Mouse (Mus musculus) monocyte, adult 5-6 weeks (primary cell): ENCODE results near the gene Mogat1. TPM values are rescaled to one million over a fixed set of nuclear protein-coding genes. Genes with fewer than 3 reads are reported as not detected.
"Not testable (repeated sequence)": the region's sequence is repeated elsewhere in the genome, so short reads cannot be mapped to it uniquely, and the experiment has no call there.

Experiments
- ATAC-seq: fragments of 153-309, 156-312 bp; replicated peaks from 2 replicates; pipeline ENCODE4 v1.8.0; 2017; ENCODE audit warnings: mild to moderate bottlenecking; ENCODE audit not compliant: low TSS enrichment, insufficient number of reproducible peaks, severe bottlenecking, poor library complexity, low FRiP score
- total RNA-seq: library from RNA; stranded (forward); fragments of 200-1000, 200-491, 200-594 nt; gene quantifications from 3 replicates; pipeline ENCODE4 v1.2.3, GENCODE M21; 2017

Mogat1 gene
- not detected in 3 replicates for total RNA-seq

DNA sequence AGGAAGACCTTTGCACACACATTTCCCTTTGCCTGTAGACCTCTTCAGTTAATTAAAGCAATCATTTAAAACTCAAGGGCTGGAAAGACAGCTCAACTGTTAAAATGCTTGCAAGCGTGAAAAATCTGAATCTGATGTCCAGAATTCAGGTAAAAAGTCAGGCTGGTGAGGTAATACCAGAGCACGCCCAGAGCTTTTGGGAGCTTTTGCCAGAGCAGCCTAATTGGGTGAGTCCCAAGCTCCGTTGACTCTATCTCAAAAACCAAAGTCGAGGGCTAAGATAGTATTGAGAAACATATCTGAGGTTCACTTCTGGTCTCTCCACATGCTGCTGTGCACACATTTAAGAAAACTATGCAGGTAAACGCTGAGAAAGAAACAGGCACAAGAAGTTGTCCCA, at the start of gene Mogat1:
Gene Mogat1, plus strand, starts transcription at position 130 of the 400 bp plus-strand sequence.
- no peak for ATAC-seq

DNA sequence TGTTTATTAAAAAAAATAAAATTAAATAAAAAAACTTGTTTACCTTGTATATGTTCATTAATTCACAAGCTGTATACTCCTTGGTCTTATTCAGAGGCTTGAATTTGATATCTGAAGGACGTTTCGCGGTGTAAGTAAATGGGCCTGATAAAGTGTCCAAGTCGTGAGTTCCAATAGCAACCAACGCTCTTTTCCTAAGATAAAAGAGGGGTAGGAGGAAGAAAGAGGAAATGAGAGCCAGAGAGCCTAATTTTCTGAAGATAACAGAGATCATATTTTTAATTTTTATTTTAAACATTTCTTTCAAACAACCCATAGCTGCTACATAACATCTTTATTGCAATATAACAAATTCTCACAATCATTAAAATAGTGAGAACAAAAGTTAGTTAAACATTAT, 38.4 kb upstream of the Mogat1 start:
- ATAC-seq = no peak

- ATAC-seq = no peak
Measured at GRCm38 (mm10) chr1:78483430-78483829, 27.4 kb upstream of the Mogat1 start.

- no peak for ATAC-seq
Measured at GRCm38 (mm10) chr1:78484361-78484760, 26.4 kb upstream of the Mogat1 start.

DNA sequence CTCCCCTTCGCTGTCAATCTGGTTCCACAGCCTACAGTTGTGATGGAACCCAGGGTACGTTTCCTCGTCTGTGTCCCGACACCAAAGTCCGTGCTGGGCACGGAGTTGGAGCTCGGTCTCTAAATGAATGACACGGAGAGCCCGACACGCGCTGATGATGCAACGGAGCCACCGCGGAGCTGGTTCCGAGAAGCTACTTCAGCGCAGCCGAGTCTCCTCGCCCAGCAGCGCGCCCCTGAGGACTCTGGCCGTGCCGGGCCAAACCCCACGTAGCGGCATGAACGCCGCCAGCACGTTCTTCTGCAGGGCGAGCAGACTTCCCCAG, 22.4 kb upstream of the Mogat1 start:
- peak; percentile 16; the same call in 1 of the 2 replicates for ATAC-seq

DNA sequence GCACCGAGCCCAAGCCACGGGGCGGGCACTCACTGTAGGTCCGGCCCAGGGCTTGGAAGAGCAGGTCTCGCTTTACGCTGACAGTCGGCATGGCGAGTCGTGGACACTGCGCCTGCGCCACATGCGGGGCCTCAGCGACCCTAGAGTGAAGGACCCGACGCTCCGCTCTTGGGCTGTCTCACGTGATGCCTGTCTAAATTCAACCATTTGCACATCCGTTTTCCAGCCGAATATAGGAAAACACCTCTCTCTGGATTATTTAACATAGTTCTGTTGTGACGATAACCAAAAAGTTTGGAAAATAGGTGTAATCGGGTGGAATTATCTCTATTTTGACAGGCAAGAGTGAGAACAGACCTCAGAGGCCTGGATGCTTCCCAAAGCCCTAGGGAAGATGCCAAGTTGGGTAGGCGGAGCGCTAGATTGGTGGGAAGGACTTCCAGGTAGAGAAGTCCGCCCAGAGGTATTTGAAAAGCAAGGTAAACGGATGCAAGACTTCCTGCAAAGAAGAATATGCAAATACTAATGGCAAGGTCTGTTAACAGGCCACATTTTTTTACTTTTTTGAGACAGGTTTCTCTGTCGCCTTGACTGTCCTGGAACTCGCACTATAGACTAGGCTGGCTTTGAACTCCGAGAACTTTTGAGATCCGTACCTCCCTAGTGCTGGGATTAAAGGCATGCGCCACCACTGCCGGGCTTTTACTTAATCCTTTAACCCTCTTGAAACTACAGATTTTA, 21.9 kb upstream of the Mogat1 start, which contains the start of gene Farsb:
Gene Farsb, minus strand, starts transcription at position 146 of the 741 bp plus-strand sequence.
- peak; percentile 84 for ATAC-seq

- ATAC-seq = peak; percentile 27; the same call in 1 of the 2 replicates
Measured at GRCm38 (mm10) chr1:78490143-78490542, 20.6 kb upstream of the Mogat1 start.

DNA sequence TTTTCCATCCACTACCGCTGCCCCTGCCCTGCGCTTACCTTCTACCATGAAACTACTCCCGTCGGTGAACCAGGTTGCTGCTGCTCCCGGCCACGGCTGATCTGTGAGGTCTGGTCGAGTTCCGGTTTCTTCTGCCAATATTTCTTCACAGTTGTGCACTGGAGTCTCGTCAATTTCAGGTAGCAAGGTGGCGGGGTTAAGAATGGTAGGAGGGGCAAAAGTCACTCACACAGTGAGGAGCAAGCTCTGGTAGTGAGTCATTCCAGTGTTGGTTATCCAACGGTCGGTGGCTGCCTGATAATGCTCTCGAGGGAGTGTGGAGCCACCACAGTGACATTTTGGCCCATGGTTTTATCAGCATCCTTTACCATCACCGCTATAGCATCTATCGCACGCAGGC, 9.8 kb upstream of the Mogat1 start:
- no peak for ATAC-seq

DNA sequence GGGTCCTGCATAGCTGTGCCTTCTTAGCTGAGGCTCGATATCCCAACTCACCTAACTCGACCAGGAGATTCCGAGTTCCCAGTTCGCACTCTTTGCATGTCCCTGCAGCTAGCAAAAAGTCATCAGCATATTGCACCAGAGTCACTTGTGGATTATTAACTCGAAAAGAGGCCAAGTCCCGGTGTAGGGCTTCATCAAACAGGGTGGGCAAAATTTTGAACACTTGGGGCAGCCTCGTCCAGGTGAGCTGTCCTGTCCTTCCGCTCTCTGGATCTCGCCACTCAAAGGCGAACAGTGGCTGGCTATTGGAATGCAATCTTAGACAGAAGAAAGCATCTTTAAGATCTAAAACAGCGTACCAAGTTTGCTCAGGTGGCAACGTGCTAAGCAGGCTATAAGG, 8.9 kb upstream of the Mogat1 start:
- not testable (repeated sequence) for ATAC-seq

DNA sequence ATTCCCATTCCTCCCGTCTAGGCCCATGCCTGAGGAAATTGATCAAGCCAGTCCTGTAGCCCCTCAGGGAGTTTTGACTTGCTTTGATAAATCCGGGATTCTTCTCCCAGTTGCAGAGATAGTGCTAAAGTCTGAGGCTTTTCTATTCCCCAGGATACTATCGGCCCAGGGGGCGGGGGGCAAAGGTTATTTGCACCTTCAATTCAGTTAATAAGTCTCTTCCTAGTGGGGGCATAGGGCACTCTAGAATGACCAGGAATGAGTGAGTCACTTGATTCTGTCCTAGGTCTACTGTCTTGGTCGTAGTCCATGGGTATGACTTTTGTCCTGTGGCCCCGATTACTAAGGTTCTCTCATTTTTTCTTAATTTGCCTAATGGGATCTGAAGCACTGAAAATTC, 8.3 kb upstream of the Mogat1 start:
- ATAC-seq = no peak

DNA sequence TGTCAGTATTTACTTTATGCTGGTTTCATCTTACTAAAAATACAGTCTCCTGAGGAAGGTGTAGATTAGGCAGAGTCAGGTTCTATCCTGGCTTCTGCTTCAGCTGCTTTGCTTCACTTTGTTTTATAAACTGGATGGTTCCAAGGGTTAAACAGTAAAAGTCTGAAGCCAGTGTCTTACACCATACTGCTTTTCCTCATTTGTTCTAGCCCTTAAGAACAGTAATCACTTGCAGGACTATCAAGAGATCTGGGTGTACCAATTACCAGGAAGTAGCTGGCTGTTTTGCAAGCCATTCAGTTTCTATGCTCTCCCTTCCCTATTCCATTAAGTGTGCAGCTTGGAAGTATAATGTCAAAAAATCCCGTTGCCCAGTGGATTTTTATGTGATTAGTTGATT, 3.7 kb upstream of the Mogat1 start:
- no peak for ATAC-seq

- no peak for ATAC-seq
Measured at GRCm38 (mm10) chr1:78511621-78512160, 900 bp downstream of the Mogat1 start, which contains the start of gene BC035947. Gene BC035947 (minus strand): TSS chr1:78512158.

- no peak for ATAC-seq
Measured at GRCm38 (mm10) chr1:78512756-78513155, 2.0 kb downstream of the Mogat1 start.

DNA sequence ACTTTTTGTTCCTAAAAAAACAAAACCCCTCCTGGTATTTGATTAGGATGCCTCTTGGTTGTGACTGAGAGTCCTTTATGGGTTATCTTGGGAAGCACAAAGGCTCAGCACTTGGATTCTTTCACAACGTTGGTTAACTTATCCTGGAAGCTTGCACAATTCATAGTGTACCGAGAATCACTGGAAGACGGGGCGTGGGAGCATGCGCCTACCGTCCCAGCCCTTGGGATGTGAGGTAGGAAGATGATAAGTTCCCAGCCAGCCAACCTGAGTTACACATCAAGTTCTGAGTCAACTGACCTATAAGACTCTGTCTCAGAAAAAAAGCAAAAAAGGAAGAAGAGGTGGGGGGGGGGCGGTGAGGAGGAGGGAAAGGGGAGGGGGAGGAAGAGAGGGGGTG, 8.1 kb downstream of the Mogat1 start:
- no peak for ATAC-seq

GRCm38 (mm10) chr1:78525189-78525886, 14.5 kb downstream of the Mogat1 start:
- ATAC-seq = no peak

DNA sequence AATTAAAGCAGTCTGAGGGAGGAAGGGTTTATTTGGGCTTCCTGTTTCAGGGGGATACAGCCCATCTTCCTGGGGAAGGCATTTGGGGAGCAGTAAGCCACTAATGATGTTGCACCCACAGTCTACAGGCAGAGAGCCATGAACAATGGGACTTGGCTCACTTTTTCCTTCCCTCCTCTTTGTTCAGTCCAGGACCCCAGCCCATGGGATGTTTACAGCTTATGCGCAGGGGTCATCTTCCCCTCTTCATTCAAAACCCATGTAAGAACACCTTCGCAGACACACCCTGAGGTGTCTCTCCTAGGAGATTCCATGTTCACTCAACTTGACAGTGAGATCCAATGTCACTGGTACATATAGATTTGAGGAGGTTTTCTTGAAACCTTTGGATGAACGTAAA, 17.6 kb downstream of the Mogat1 start:
- ATAC-seq = no peak

DNA sequence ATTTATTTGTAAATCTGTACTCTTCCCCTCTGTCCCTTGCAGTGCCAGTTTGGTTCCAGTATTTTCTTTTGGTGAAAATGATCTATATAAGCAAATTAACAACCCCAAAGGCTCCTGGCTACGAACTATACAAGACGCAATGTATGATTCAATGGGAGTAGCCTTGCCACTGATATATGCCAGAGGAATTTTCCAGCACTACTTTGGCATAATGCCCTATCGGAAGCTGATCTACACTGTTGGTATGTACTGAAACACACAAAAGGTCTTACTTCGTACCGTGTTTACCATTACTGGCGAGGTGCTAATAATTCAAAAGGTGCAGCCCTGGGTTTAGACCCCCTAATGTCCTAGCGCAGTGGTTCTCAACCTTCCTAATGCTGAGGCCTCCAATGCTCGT, 18.2 kb downstream of the Mogat1 start:
- ATAC-seq = no peak

DNA sequence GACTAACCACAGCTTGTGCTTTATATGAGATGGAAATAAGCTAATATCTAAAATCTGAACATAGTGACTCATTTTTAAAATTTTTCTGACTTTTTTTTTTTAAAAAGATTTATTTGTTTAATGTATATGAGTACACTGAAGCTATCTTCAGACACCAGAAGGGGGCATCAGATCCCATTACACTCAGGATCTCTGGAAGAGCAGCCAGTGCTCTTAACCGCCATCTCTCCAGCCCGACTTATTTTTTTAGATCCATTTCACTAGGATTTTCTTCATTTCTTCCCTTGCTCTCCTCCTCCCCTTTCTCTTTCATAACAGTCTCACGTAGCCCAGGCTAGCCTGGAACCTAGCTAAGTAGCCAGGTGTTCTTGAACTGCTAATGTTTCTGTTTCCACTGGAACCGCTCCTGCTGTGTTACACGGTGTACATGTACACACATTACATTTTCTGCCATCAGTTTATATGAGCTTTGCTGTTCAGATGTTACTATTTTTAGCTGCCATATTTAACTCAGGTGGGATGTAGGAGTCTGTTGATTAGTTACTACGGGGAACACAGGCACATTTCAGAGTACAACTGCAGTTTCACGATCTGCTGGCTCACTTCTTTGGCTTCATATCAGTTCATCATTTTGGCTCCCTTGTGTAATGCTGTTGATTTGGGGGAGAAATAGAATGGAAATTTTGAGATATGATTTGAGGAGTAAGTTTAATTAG, 19.9 kb downstream of the Mogat1 start:
- ATAC-seq = no peak

DNA sequence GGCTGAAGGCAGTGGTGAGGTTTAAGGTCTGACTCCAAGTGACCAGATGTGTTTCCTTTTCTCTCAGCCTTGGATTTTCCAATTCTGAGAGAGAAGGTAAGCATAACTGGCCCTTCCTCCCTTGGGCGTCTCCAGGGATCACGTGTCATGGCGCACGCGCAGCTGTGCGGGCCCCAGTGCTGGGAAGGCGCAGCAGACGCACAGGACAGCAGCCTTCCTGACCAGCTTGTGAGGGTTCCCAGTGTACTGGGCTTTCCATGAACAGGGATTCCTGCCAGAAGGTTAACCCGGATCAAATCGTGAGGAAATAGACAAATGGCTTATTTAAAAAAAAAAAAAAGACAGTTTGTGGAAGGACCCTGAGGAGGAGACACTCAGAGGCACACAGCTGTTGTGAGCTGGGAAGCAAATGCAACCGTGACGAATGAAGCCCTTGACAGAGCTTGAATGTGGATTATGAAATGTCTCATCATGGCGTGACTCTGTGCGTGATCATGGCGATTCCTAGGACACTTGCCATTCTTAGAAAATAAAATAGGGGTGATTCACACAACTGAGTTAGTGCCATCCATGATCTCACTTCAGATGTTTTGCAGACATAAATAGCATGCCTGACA, 21.5 kb downstream of the Mogat1 start:
- ATAC-seq = no peak
